Mouse (Mus musculus): ENCODE measurements around the gene Eva1a. TPM values are rescaled to one million over a fixed set of nuclear protein-coding genes. Genes with fewer than 3 reads are reported as not detected.

Eva1a gene
- polyA plus RNA-seq, 1 experiment from 2014 or later = 11.0 TPM

DNA sequence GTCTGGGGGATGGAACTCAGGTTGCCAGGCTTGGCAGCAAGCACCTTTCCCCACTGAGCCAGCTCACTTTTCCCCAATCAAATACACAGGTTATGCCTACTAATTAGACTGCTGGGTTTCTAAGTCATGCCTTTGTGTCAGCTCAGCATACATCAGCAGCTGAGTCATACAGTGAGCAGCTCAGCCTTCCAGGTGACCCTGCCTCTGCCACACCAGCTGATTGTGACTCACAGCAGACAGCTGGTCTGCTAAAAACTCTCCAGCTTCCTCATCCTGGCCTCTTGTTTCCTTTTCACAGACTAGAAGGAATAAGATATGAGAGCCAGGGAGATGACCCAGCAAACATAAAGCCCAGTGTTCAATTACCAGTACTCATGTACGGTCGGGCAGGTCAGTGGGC, 84.3 kb downstream of the Eva1a start:
- Histone ChIP-seq H3K36me3 (ENCODE audit: control insufficient read depth, insufficient read depth, low read length) (no peaks in the 10 kb centered on the region), H3K27me3 (replicated peaks; ENCODE audit: control insufficient read depth, insufficient read depth, low read length) (no peaks in the 10 kb centered on the region; the same call in 1 of the 2 replicates), H3K4me2 (ENCODE audit: low read depth, low read length) (no peak overlapping the region), H3K9ac (ENCODE audit: low read depth, low read length) (no peak overlapping the region), H3K27ac (replicated peaks; ENCODE audit: low read depth, low read length) (no peak overlapping the region), H3K9me3 (ENCODE audit: control insufficient read depth, low read length) (peaks cover 4% of the 10 kb centered on the region; the same call in 1 of the 2 replicates), H3K4me1 (ENCODE audit: control insufficient read depth, insufficient read depth, low read length) (no peaks in the 10 kb centered on the region), H3K4me3 (ENCODE audit: low read depth, low read length) (no peak overlapping the region)
- WGBS = 76% methylated on average over 2 of the region's 2 CpGs
- DNase-seq (ENCODE audit: low spot score) = no peak
- no peak for ATAC-seq (ENCODE audit: low read depth)

DNA sequence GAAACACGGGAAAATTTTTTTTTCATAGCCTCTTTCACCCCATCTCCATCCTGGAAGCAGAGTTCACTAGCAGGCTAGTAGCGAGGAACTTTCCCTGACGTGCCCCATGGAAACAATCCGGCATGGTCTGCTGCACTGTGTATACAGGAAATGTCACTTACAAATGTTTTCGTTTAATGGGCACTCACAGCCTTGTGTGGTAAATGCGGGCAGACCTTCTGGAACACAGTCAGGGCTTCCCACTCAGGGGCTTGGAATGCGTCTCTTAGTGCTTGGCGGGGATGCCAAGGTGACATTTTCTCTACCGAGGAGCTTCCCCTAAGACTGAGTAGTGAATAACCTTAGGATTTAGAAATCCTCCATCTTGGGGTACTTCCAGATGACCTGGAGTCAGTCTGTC, 87.0 kb downstream of the Eva1a start:
- Histone ChIP-seq H3K9me3 (ENCODE audit: control insufficient read depth, low read length) (peaks cover 4% of the 10 kb centered on the region; the same call in 1 of the 2 replicates), H3K4me1 (ENCODE audit: control insufficient read depth, insufficient read depth, low read length) (no peaks in the 10 kb centered on the region), H3K36me3 (ENCODE audit: control insufficient read depth, insufficient read depth, low read length) (no peaks in the 10 kb centered on the region), H3K4me3 (ENCODE audit: low read depth, low read length) (no peak overlapping the region), H3K4me2 (ENCODE audit: low read depth, low read length) (no peak overlapping the region), H3K27me3 (replicated peaks; ENCODE audit: control insufficient read depth, insufficient read depth, low read length) (no peaks in the 10 kb centered on the region), H3K27ac (replicated peaks; ENCODE audit: low read depth, low read length) (no peak overlapping the region), H3K9ac (ENCODE audit: low read depth, low read length) (no peak overlapping the region)
- peak; percentile 60 for DNase-seq (ENCODE audit: low spot score)
- peak; percentile 22; the same call in 1 of the 2 replicates for ATAC-seq (ENCODE audit: low read depth)
- 47% methylated on average over 9 of the region's 9 CpGs for WGBS

DNA sequence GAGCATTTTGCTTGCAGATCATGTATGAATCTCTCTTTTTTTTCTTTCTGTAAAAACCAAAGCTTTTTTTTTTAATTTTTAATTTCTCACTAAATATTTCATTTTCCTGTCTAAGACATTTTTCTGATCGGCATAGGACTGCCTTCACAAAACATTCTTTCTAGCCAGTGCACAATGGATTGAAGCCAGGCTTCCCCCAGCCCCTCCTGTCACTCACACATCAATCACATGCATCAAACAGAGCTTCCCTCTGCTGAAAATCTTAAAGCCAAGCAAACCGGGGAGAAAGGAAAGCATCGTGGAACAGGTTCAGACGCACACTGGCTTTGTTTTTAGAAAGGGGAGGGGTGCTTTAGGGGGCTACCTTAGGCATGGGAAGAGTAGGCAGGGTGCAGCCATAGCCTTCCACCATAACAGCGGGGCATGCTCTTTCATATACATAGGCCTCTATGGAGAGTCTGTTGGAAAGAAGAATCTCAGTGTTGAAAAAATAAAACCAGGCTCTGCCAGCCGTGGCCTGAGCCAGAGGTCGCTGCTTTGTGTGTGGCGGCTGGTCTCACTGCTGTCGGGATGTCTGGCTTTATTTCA, 88.9 kb downstream of the Eva1a start:
- Histone ChIP-seq H3K9me3 (ENCODE audit: control insufficient read depth, low read length) (no peaks in the 10 kb centered on the region), H3K4me2 (ENCODE audit: low read depth, low read length) (no peak overlapping the region), H3K4me3 (ENCODE audit: low read depth, low read length) (no peak overlapping the region), H3K36me3 (ENCODE audit: control insufficient read depth, insufficient read depth, low read length) (no peaks in the 10 kb centered on the region), H3K27me3 (replicated peaks; ENCODE audit: control insufficient read depth, insufficient read depth, low read length) (no peaks in the 10 kb centered on the region), H3K27ac (replicated peaks; ENCODE audit: low read depth, low read length) (no peak overlapping the region), H3K9ac (ENCODE audit: low read depth, low read length) (no peak overlapping the region), H3K4me1 (ENCODE audit: control insufficient read depth, insufficient read depth, low read length) (no peaks in the 10 kb centered on the region)
- ATAC-seq (ENCODE audit: low read depth) = no peak
- no peak for DNase-seq (ENCODE audit: low spot score)
- 48% methylated on average over 9 of the region's 9 CpGs for WGBS

DNA sequence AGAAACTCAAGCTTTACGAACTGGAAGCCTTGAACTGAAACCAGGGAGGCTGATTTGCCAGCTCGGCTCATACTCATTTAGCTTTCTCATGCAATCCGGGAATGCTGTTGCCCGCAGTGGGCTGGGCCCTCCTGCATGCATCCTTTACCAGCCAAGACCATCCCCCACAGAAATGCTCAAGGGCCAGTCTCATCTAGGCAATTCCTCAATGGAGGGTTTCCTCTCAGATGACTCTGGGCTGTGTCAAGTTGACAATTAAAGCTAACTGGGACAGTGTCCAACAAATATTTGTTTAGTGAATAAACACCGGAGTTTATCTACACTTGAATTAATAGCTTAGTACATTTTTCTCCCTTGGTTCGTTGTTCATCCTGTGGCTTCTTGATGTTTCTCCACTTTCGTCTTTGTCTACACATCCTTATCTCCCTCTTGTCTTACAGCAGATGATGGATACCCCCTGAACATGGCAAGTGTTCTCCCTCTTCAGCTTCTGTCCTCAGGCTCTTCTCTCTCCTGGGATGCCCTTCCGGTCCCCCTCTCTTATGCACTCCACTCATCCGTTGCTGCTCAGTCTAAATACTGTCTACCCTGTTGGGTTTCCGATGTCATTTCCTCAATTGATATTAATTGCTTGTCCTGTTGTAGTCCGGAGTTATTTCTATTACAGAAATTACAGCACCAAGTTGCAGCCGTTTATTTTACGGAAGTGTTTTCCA, 92.2 kb downstream of the Eva1a start:
- Histone ChIP-seq H3K4me1 (ENCODE audit: control insufficient read depth, insufficient read depth, low read length) (no peaks in the 10 kb centered on the region), H3K4me2 (ENCODE audit: low read depth, low read length) (no peak overlapping the region), H3K27ac (replicated peaks; ENCODE audit: low read depth, low read length) (no peak overlapping the region), H3K36me3 (ENCODE audit: control insufficient read depth, insufficient read depth, low read length) (no peaks in the 10 kb centered on the region), H3K27me3 (replicated peaks; ENCODE audit: control insufficient read depth, insufficient read depth, low read length) (no peaks in the 10 kb centered on the region), H3K4me3 (ENCODE audit: low read depth, low read length) (no peak overlapping the region), H3K9me3 (ENCODE audit: control insufficient read depth, low read length) (no peaks in the 10 kb centered on the region), H3K9ac (ENCODE audit: low read depth, low read length) (no peak overlapping the region)
- no peak for ATAC-seq (ENCODE audit: low read depth)
- WGBS = 65% methylated on average over 13 of the region's 13 CpGs
- no peak for DNase-seq (ENCODE audit: low spot score)

DNA sequence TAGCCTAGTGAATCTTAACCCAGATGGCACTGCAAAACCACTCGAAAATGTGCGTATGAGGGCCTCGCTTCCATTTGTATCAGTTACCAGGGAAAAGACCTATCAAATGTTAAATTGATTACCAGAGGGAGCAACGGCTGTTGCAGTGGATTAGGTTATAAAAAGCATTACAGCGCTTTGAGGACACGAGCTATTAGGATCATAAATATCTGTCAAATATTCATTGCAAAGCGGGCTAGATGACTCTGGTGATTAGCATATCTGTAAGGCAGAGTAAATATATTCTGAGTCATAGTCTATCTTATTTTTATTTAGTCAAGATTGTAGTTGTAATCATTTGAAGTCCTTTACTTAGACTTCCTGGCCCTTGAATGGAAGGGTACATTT, 92.7 kb downstream of the Eva1a start:
- no peaks in the 10 kb centered on the region for H3K4me1 ChIP-seq (ENCODE audit: control insufficient read depth, insufficient read depth, low read length)
- ATAC-seq (ENCODE audit: low read depth) (no peak), DNase-seq (ENCODE audit: low spot score) (no peak)
- H3K4me2 ChIP-seq (ENCODE audit: low read depth, low read length) = no peak overlapping the region
- H3K27me3 ChIP-seq (replicated peaks; ENCODE audit: control insufficient read depth, insufficient read depth, low read length) = no peaks in the 10 kb centered on the region
- H3K9me3 ChIP-seq (ENCODE audit: control insufficient read depth, low read length) = no peaks in the 10 kb centered on the region
- no peaks in the 10 kb centered on the region for H3K36me3 ChIP-seq (ENCODE audit: control insufficient read depth, insufficient read depth, low read length)
- no peak overlapping the region for H3K27ac ChIP-seq (replicated peaks; ENCODE audit: low read depth, low read length)
- 64% methylated on average over 7 of the region's 7 CpGs for WGBS
- no peak overlapping the region for H3K9ac ChIP-seq (ENCODE audit: low read depth, low read length)
- H3K4me3 ChIP-seq (ENCODE audit: low read depth, low read length) = no peak overlapping the region

DNA sequence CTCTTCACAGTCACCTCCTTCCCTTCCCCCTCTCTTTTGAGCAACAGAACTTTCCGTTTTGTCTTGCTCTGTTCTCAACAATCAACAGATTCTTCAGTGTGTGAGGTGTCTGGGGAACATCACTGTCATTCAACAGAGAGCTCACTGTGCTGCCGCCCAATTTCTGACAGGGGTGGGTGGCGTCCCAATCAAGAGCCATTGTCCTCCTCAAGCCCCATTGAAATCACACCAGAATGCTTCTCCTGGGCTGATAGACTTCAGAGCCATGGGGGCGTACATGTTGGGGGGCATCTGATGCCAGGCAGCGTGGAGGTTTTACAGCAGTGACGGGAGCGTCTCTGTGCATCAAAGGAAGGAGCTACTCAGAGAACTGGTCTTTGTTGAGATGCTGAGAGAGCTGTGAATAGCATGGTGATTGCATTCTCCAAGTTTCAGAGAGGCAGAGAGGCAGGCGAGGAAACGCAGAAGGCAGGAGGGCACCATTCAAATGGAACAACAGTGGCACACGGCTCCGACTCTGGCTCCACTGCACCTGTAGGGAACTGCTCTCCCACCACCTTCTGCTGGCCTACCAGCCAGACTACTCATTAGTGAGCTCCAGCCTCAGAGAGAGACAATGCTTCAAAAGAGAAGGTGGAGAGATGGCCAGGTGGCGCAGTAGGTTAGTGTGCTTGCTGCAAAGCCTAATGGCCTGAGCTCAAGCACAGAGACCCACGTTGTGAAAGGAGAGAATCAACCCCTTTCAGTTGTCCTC, 95.3 kb downstream of the Eva1a start:
- H3K27me3 ChIP-seq (replicated peaks; ENCODE audit: control insufficient read depth, insufficient read depth, low read length) = no peaks in the 10 kb centered on the region
- no peak for DNase-seq (ENCODE audit: low spot score)
- H3K4me2 ChIP-seq (ENCODE audit: low read depth, low read length) = no peak overlapping the region
- H3K4me3 ChIP-seq (ENCODE audit: low read depth, low read length) = no peak overlapping the region
- 63% methylated on average over 13 of the region's 13 CpGs for WGBS
- H3K9me3 ChIP-seq (ENCODE audit: control insufficient read depth, low read length) = no peaks in the 10 kb centered on the region
- H3K9ac ChIP-seq (ENCODE audit: low read depth, low read length) = no peak overlapping the region
- no peak for ATAC-seq (ENCODE audit: low read depth)
- H3K4me1 ChIP-seq (ENCODE audit: control insufficient read depth, insufficient read depth, low read length) = no peaks in the 10 kb centered on the region
- H3K36me3 ChIP-seq (ENCODE audit: control insufficient read depth, insufficient read depth, low read length) = no peaks in the 10 kb centered on the region
- no peak overlapping the region for H3K27ac ChIP-seq (replicated peaks; ENCODE audit: low read depth, low read length)

Other genes starting within 250 kb of the Eva1a start
- 10.4 and 11.5 TPM in 2 replicates for gene Gcfc2, start 117.4 kb upstream of the Eva1a start, polyA plus RNA-seq (2014; fragmentation: Nextera tagmentation; extraction: Ambion mirVana)
- 32.9 and 37.6 TPM in 2 replicates for gene Mrpl19, start 75.1 kb upstream of the Eva1a start, polyA plus RNA-seq (2014; fragmentation: Nextera tagmentation; extraction: Ambion mirVana)